Mouse (Mus musculus) embryonic facial prominence, embryonic 12.5 days (tissue): ENCODE results near the gene Hspb11. TPM values are rescaled to one million over a fixed set of nuclear protein-coding genes. Genes with fewer than 3 reads are reported as not detected.

Experiments
- ATAC-seq: fragments of 200-750 bp; cut with Nextera tagmentation; 2 replicates; pipeline ENCODE4 v1.8.0; 2017; ENCODE audit not compliant: insufficient number of reproducible peaks, insufficient read depth, low FRiP score, low TSS enrichment
- H3K27ac ChIP-seq: fragments of 300-500 bp; sonication (generic); 2 replicates; pipeline ENCODE4 v1.5.1; 2016; ENCODE audit warnings: mild to moderate bottlenecking
- H3K27me3 ChIP-seq: fragments of 300-500 bp; sonication (generic); 2 replicates; pipeline ENCODE4 v1.6.1; 2016; ENCODE audit warnings: mild to moderate bottlenecking, moderate library complexity
- H3K36me3 ChIP-seq: fragments of 300-500 bp; sonication (generic); 2 replicates; pipeline ENCODE4 v1.6.1; 2016; ENCODE audit warnings: mild to moderate bottlenecking
- H3K4me1 ChIP-seq: fragments of 300-500 bp; sonication (generic); 2 replicates; pipeline ENCODE4 v1.6.1; 2016
- H3K4me2 ChIP-seq: fragments of 300-500 bp; sonication (generic); replicated peaks from 2 replicates; pipeline ENCODE4 v1.6.1; 2016; ENCODE audit warnings: mild to moderate bottlenecking, moderate library complexity
- H3K4me3 ChIP-seq: fragments of 300-500 bp; sonication (generic); 2 replicates; pipeline ENCODE4 v1.5.1; 2016; ENCODE audit warnings: mild to moderate bottlenecking
- H3K9ac ChIP-seq: fragments of 300-500 bp; sonication (generic); 2 replicates; pipeline ENCODE4 v1.6.1; 2016; ENCODE audit warnings: mild to moderate bottlenecking, moderate library complexity
- H3K9me3 ChIP-seq: fragments of 300-500 bp; sonication (generic); 2 replicates; pipeline ENCODE4 v1.6.1; 2016; ENCODE audit warnings: mild to moderate bottlenecking, moderate library complexity
- WGBS: fragments of 180-500 bp; shearing (Covaris S2); methylation state at CpG from one replicate; pipeline ENCODE4 v1.1.7; 2016; 5-methylcytosine and 5-hydroxymethylcytosine counted together
- polyA plus RNA-seq: library from polyadenylated mRNA; unstranded; fragments of >200 nt; fragmentation: Nextera tagmentation; extraction: Ambion mirVana; gene quantifications from 2 replicates; pipeline ENCODE4 v1.2.1, GENCODE M21; 2016

Gene Hspb11
- polyA plus RNA-seq, 1 experiment from 2014 or later = 38.4 TPM

DNA sequence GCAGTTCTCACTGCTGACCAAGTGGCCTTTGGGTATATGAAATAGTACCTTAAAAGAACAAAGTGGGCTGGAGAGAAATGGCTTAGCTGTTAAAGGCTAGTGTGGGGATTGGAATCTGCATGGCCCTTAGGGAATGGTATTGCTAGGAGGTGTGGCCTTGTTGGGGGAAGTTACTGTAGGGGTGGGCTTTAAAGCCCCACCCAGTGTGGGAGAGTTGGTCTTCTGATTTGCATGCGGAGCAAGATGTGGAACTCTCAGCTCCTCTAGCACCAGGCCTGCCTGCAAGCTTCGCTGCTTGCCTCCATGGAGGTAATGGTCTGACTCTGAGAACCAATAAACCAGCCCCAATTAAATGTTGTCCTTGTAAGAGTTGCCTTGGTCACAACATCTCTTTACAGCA lies 67.6 kb downstream of the Hspb11 start:
- no peak overlapping the region for H3K4me2 ChIP-seq
- ATAC-seq = no peak
- peaks cover 35% of the 10 kb centered on the region for H3K36me3 ChIP-seq
- no peak overlapping the region for H3K4me3 ChIP-seq
- H3K9me3 ChIP-seq = no peaks in the 10 kb centered on the region
- H3K27ac ChIP-seq = no peak overlapping the region
- WGBS = 78% methylated on average over 2 of the region's 2 CpGs
- no peaks in the 10 kb centered on the region for H3K27me3 ChIP-seq
- H3K9ac ChIP-seq = no peak overlapping the region
- no peaks in the 10 kb centered on the region for H3K4me1 ChIP-seq

DNA sequence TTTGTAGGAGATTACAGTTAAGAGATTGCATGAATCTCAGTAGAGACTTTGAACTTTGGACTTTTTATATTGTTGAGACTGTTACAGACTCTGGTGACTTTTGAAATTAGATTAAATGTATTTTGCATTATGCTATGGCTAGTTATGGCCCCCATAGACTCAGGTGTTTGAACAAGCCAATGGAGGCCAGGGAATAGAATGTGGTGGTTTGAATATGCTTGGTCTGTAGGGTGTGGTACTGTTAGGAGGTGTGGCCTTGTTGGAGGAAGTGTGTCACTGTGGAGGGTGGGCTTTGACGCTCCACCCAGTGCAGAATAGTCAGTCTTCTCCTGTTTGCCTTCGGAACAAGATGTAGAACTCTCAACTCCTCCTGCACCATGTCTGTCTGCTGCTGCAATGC lies 69.7 kb downstream of the Hspb11 start:
- no peak overlapping the region for H3K9ac ChIP-seq
- no peaks in the 10 kb centered on the region for H3K4me1 ChIP-seq
- peaks cover 35% of the 10 kb centered on the region for H3K36me3 ChIP-seq
- 88% methylated on average over 2 of the region's 2 CpGs for WGBS
- no peaks in the 10 kb centered on the region for H3K27me3 ChIP-seq
- no peaks in the 10 kb centered on the region for H3K9me3 ChIP-seq
- ATAC-seq = no peak
- H3K27ac ChIP-seq = no peak overlapping the region
- H3K4me2 ChIP-seq = no peak overlapping the region
- H3K4me3 ChIP-seq = no peak overlapping the region

DNA sequence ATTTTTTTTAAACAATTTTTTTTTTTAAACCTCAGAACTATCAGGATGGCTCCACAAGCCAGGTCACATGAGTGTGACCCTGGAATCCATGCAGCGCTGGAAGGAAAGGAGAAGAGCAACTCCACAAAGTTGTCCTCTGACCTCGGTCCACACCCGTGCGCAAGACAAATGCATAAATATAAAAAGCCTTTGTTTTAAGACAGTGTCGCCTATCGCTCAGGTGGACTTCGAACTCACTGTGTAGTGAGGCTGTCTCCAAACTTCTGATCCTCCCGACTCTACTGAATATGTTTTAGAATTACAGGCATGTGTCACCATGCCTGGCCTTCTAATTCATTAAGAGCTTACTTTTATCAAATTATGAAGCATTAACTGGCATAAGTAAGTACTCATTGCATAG lies 75.1 kb downstream of the Hspb11 start:
- Histone ChIP-seq H3K4me2 (no peak overlapping the region), H3K36me3 (peaks cover 1% of the 10 kb centered on the region; the same call in 1 of the 2 replicates), H3K9ac (no peak overlapping the region), H3K9me3 (0 out of 2 replicates have a peak, but pooled peaks cover 2% of the 10 kb centered on the region), H3K27me3 (no peaks in the 10 kb centered on the region), H3K4me1 (no peaks in the 10 kb centered on the region), H3K4me3 (no peak overlapping the region), H3K27ac (no peak overlapping the region)
- 95% methylated on average over 8 of the region's 8 CpGs for WGBS
- no peak for ATAC-seq

Other genes with a start within 250 kb of the Hspb11 start
- gene Mrpl37, start 186.7 kb upstream of the Hspb11 start, polyA plus RNA-seq = 96.9 and 100 TPM in 2 replicates
- gene Cyb5rl, start 186.6 kb upstream of the Hspb11 start, polyA plus RNA-seq = 4.6 and 5.9 TPM in 2 replicates
- gene Cdcp2, start 156.7 kb upstream of the Hspb11 start, polyA plus RNA-seq = 0.08 TPM in 2 replicates
- gene Tmem59, start 75.2 kb upstream of the Hspb11 start, polyA plus RNA-seq = 374 and 383 TPM in 2 replicates
- gene Tceanc2, start 74.5 kb upstream of the Hspb11 start, polyA plus RNA-seq = 23.1 and 24.7 TPM in 2 replicates
- gene Ldlrad1, start 44.4 kb upstream of the Hspb11 start, polyA plus RNA-seq = not detected in 2 replicates
- gene Lrrc42, start 61 bp upstream of the Hspb11 start, polyA plus RNA-seq = 92.2 and 97.5 TPM in 2 replicates
- gene Dio1, start 53.6 kb downstream of the Hspb11 start, polyA plus RNA-seq = not detected in 2 replicates
- 47.1 and 50.5 TPM in 2 replicates for gene Yipf1, start 60.8 kb downstream of the Hspb11 start, polyA plus RNA-seq
- 35.8 and 38.8 TPM in 2 replicates for gene Ndc1, start 114.2 kb downstream of the Hspb11 start, polyA plus RNA-seq
- 23.3 and 26.0 TPM in 2 replicates for gene Glis1, start 181.0 kb downstream of the Hspb11 start, polyA plus RNA-seq